Mouse (Mus musculus): ENCODE data around the gene Serpinb8. TPM values are rescaled to one million over a fixed set of nuclear protein-coding genes. Genes with fewer than 3 reads are reported as not detected.

The Serpinb8 gene
- not detected for polyA plus RNA-seq (2017; shearing (Covaris generic))

GRCm38 (mm10) chr1:107589691-107590470, at the start of gene Serpinb8:
Gene Serpinb8 (plus strand): TSS chr1:107590006.

Other genes with a start within 250 kb of the Serpinb8 start
- gene Serpinb11, start 228.8 kb upstream of the Serpinb8 start, polyA plus RNA-seq (2017; shearing (Covaris generic)), result not detected
- not detected for gene Serpinb7, start 190.4 kb upstream of the Serpinb8 start, polyA plus RNA-seq (2017; shearing (Covaris generic))
- not detected for gene Serpinb2, start 78.6 kb upstream of the Serpinb8 start, polyA plus RNA-seq (2017; shearing (Covaris generic))